Mouse (Mus musculus): ENCODE measurements around the gene Gm26897. TPM values are rescaled to one million over a fixed set of nuclear protein-coding genes. Genes with fewer than 3 reads are reported as not detected.

Gm26897 gene
- polyA plus RNA-seq (2015; fragmentation: Nextera tagmentation; extraction: Ambion mirVana): not detected in 2 replicates

- H3K9me3 ChIP-seq (replicated peaks): no peaks in the 10 kb centered on the region
- H3K4me2 ChIP-seq: no peak within 1 kb of the TSS
- H3K9ac ChIP-seq: no peak within 1 kb of the TSS
- no peak within 1 kb of the TSS for H3K4me3 ChIP-seq (replicated peaks)
- no peaks in the 10 kb centered on the region for H3K4me1 ChIP-seq (replicated peaks)
- no peaks in the 10 kb centered on the region for H3K27me3 ChIP-seq
- no peak within 1 kb of the TSS for H3K27ac ChIP-seq (replicated peaks)
- no peaks in the 10 kb centered on the region for H3K36me3 ChIP-seq (replicated peaks)
- 63% methylated on average over 12 of the region's 12 CpGs for WGBS (ENCODE audit: insufficient replicate concordance)
- ATAC-seq (ENCODE audit: insufficient read depth): no peak
These were observed at the start of gene Gm26897 for GRCm38 (mm10) chr5:111733851-111734250. Gene Gm26897, plus strand, starts transcription at chr5:111733924.

DNA sequence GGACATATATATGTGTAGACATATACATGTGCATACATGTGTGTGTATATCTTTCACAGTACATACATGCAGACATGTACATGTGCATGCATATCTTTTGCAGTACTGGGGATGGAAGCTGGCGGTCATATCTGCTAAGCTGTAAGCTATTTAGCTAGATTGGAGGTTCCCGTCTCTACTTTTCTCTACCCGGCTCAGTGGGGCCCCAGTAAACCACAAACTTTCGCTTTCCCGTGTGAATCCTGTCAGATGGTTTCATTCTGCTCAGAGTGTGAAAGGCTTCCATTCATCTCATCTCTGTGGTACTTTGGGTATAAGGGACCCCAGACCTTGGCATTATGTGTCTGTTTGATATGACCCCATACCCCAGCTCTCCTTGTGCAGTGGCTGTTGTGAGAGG is 46.4 kb upstream of the Gm26897 start:
- H3K4me1 ChIP-seq (replicated peaks): no peaks in the 10 kb centered on the region
- H3K27me3 ChIP-seq: no peaks in the 10 kb centered on the region
- H3K9me3 ChIP-seq (replicated peaks): no peaks in the 10 kb centered on the region
- ATAC-seq (ENCODE audit: insufficient read depth): no peak
- no peaks in the 10 kb centered on the region for H3K36me3 ChIP-seq (replicated peaks)
- H3K9ac ChIP-seq: no peak overlapping the region
- H3K4me2 ChIP-seq: no peak overlapping the region
- H3K27ac ChIP-seq (replicated peaks): no peak overlapping the region
- no peak overlapping the region for H3K4me3 ChIP-seq (replicated peaks)
- WGBS (ENCODE audit: insufficient replicate concordance): 29% methylated on average over 5 of the region's 5 CpGs

DNA sequence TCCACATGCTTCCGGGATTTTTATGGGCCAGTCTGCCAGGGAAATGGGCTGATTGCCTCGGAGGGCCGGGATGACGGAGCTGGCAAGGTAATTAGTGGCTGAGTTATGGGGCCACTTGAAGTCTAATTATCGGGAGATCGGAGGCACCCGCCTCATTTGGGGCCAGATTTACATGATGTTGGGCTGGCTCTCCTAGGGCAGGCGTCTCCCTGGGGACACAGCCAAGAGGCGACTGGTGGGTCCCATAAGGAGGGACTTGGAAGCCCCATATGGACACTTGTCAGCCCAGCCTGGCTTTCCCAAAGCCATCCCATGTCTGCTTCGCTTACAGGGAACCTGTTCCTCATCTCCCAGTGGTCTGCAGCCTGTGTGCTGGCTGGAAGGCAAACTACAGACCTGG is 45.1 kb upstream of the Gm26897 start:
- Histone ChIP-seq H3K4me3 (replicated peaks) (no peak overlapping the region), H3K27ac (replicated peaks) (no peak overlapping the region), H3K27me3 (no peaks in the 10 kb centered on the region), H3K4me2 (no peak overlapping the region), H3K4me1 (replicated peaks) (no peaks in the 10 kb centered on the region), H3K36me3 (replicated peaks) (no peaks in the 10 kb centered on the region), H3K9ac (no peak overlapping the region), H3K9me3 (replicated peaks) (no peaks in the 10 kb centered on the region)
- ATAC-seq (ENCODE audit: insufficient read depth): no peak
- WGBS (ENCODE audit: insufficient replicate concordance): 57% methylated on average over 10 of the region's 10 CpGs

DNA sequence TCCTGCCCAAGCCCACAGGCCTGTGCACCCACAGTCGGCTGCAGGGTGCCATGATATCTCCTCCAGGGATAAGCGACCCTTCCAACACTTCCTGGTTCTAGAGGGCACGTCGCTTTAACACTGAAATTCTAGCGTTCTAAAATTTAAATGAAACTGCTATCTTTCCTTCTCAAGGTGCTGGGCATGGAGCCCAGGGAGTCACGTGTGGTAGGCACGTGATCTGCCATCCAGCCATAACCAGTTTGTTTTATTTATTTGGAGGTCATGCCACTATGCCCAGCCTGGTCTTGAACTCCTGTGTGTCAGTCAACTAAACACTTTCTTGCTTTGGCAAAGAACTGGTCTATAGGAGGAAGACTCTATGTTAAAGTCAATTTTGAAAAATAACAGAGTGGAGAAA is 35.7 kb upstream of the Gm26897 start:
- H3K36me3 ChIP-seq (replicated peaks): no peaks in the 10 kb centered on the region
- H3K27ac ChIP-seq (replicated peaks): no peak overlapping the region
- ATAC-seq (ENCODE audit: insufficient read depth): no peak
- H3K4me3 ChIP-seq (replicated peaks): no peak overlapping the region
- H3K9ac ChIP-seq: no peak overlapping the region
- H3K9me3 ChIP-seq (replicated peaks): no peaks in the 10 kb centered on the region
- peaks cover 13% of the 10 kb centered on the region for H3K27me3 ChIP-seq
- 53% methylated on average over 7 of the region's 7 CpGs for WGBS (ENCODE audit: insufficient replicate concordance)
- H3K4me1 ChIP-seq (replicated peaks): 0 out of 2 replicates have a peak, but pooled peaks cover 3% of the 10 kb centered on the region
- no peak overlapping the region for H3K4me2 ChIP-seq

GRCm38 (mm10) chr5:111699711-111700303 is 33.9 kb upstream of the Gm26897 start:
- Histone ChIP-seq H3K36me3 (replicated peaks) (no peaks in the 10 kb centered on the region), H3K4me3 (replicated peaks) (no peak overlapping the region), H3K27ac (replicated peaks) (no peak overlapping the region), H3K4me1 (replicated peaks) (0 out of 2 replicates have a peak, but pooled peaks cover 3% of the 10 kb centered on the region), H3K4me2 (no peak overlapping the region), H3K9me3 (replicated peaks) (no peaks in the 10 kb centered on the region), H3K9ac (no peak overlapping the region), H3K27me3 (peaks cover 13% of the 10 kb centered on the region)
- 65% methylated on average over 23 of the region's 23 CpGs for WGBS (ENCODE audit: insufficient replicate concordance)
- ATAC-seq (ENCODE audit: insufficient read depth): no peak

DNA sequence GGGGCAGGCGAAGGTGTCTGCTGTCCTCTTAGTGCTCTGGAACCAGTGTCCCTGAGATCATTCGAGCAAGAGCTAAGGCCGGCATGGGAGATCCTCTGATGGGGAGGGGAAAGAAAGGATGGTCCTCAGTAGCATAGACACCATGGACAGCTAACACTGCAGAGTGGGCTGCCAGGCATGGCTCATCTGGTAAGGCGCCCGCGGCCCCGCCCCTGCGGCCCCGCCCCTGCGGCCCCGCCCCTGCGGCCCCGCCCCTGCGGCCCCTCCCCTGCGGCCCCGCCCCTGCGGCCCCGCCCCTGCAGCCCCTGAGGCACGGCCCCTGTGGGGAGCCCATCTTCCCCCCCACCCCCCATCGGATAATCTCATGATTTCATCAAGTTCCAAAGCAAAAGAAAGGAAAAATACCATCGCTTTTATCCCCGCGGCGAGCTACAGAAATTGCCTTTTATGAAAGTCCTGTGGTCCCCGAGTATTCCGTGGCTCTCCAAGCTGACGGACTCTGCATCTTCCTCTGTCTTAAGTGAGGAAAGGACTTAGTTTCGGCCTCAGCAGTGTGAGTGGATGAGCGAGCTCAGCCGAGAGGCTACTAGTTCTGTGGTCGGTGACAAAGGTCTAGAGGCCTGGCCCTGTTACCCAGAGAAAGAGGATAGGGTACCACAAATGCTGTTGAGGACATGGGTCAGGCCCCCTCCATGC is 31.9 kb upstream of the Gm26897 start:
- no peaks in the 10 kb centered on the region for H3K36me3 ChIP-seq (replicated peaks)
- WGBS (ENCODE audit: insufficient replicate concordance): 9% methylated on average over 29 of the region's 31 CpGs
- H3K9me3 ChIP-seq (replicated peaks): no peaks in the 10 kb centered on the region
- 0 out of 2 replicates have a peak, but pooled peaks cover 3% of the 10 kb centered on the region for H3K4me1 ChIP-seq (replicated peaks)
- no peak for ATAC-seq (ENCODE audit: insufficient read depth)
- peaks cover 13% of the 10 kb centered on the region for H3K27me3 ChIP-seq
- no peak overlapping the region for H3K4me3 ChIP-seq (replicated peaks)
- no peak overlapping the region for H3K27ac ChIP-seq (replicated peaks)
- H3K9ac ChIP-seq: no peak overlapping the region
- H3K4me2 ChIP-seq: 0 out of 2 replicates have a peak overlapping the region, but pooled peaks have one; percentile 15

- no peak overlapping the region for H3K9ac ChIP-seq
These were observed 30.1 kb upstream of the Gm26897 start for GRCm38 (mm10) chr5:111703586-111703985.

DNA sequence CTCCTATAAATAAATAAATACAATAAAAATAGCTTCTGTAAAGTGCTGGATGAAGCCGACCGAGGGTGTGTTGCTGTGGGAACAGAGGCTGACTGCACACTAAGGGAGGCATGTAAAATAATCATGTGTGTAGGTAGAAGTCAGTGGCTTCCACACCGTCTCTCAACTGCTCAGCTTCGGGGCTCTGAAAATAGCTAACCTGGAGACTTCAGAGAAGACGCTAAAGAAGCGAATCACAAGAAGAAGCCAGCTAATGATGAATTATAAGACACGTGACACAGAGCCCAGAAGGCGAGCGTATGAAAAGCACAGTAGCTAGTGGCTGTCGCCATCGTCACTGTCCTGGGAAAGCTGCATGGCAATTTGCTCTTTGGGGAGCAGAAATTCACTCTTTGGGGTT is 29.4 kb upstream of the Gm26897 start:
- Histone ChIP-seq H3K9me3 (replicated peaks) (no peaks in the 10 kb centered on the region), H3K4me3 (replicated peaks) (no peak overlapping the region), H3K4me1 (replicated peaks) (0 out of 2 replicates have a peak, but pooled peaks cover 3% of the 10 kb centered on the region), H3K9ac (no peak overlapping the region), H3K27ac (replicated peaks) (no peak overlapping the region), H3K4me2 (no peak overlapping the region), H3K27me3 (peaks cover 13% of the 10 kb centered on the region), H3K36me3 (replicated peaks) (no peaks in the 10 kb centered on the region)
- ATAC-seq (ENCODE audit: insufficient read depth): no peak
- 61% methylated on average over 11 of the region's 11 CpGs for WGBS (ENCODE audit: insufficient replicate concordance)

More at GRCm38 (mm10) chr5:111703586-111703985, 30.1 kb upstream of the Gm26897 start:
- no peak overlapping the region for H3K27ac ChIP-seq (replicated peaks)
- no peak overlapping the region for H3K4me2 ChIP-seq
- no peaks in the 10 kb centered on the region for H3K9me3 ChIP-seq (replicated peaks)
- H3K27me3 ChIP-seq: peaks cover 13% of the 10 kb centered on the region
- 0 out of 2 replicates have a peak, but pooled peaks cover 3% of the 10 kb centered on the region for H3K4me1 ChIP-seq (replicated peaks)
- H3K36me3 ChIP-seq (replicated peaks): no peaks in the 10 kb centered on the region
- 74% methylated on average over 7 of the region's 7 CpGs for WGBS (ENCODE audit: insufficient replicate concordance)
- no peak overlapping the region for H3K4me3 ChIP-seq (replicated peaks)
- ATAC-seq (ENCODE audit: insufficient read depth): no peak

DNA sequence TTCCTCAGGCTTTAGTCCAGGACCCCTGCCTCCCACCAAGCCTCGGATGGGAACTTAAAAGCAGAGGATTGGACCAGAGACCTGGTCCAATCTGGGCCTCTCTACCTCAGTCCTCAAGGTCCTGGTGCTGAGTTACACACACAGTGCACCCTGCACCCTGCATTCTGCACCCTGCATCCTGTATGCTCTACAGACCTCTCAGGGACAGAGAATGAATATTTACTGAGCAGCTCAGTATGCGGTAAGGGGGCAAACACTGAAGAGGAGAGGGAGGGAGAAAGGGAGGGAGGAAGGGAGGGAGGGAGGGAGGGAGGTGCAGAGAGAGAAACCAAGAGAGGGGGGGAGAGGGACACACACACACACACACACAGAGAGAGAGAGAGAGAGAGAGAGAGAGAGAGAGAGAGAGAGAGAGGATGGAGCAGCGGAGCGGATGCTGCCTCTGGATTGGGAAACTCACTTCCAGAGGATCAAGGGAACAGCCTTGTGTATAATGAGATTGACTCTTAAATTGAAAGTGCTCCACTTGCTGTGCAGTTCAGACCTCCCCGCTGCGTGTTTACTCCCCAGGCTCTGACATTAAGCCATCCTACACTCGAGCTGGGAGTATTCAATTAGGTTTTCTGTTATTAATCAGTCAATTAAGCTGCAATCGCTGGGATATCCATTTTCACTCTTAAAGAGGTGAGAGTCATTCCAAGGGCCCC is 24.4 kb upstream of the Gm26897 start:
- H3K4me3 ChIP-seq (replicated peaks): no peak overlapping the region
- ATAC-seq (ENCODE audit: insufficient read depth): no peak
- WGBS (ENCODE audit: insufficient replicate concordance): 50% methylated on average over 8 of the region's 8 CpGs
- H3K4me2 ChIP-seq: no peak overlapping the region
- H3K9ac ChIP-seq: no peak overlapping the region
- no peaks in the 10 kb centered on the region for H3K9me3 ChIP-seq (replicated peaks)
- no peaks in the 10 kb centered on the region for H3K36me3 ChIP-seq (replicated peaks)
- no peak overlapping the region for H3K27ac ChIP-seq (replicated peaks)
- H3K4me1 ChIP-seq (replicated peaks): no peaks in the 10 kb centered on the region
- H3K27me3 ChIP-seq: no peaks in the 10 kb centered on the region

GRCm38 (mm10) chr5:111719018-111719417 is 14.7 kb upstream of the Gm26897 start:
- no peaks in the 10 kb centered on the region for H3K27me3 ChIP-seq
- no peak overlapping the region for H3K4me2 ChIP-seq
- H3K9me3 ChIP-seq (replicated peaks): no peaks in the 10 kb centered on the region
- no peaks in the 10 kb centered on the region for H3K36me3 ChIP-seq (replicated peaks)
- ATAC-seq (ENCODE audit: insufficient read depth): no peak
- H3K9ac ChIP-seq: no peak overlapping the region
- WGBS (ENCODE audit: insufficient replicate concordance): 47% methylated on average over 3 of the region's 3 CpGs
- H3K4me3 ChIP-seq (replicated peaks): no peak overlapping the region
- H3K27ac ChIP-seq (replicated peaks): no peak overlapping the region
- no peaks in the 10 kb centered on the region for H3K4me1 ChIP-seq (replicated peaks)

DNA sequence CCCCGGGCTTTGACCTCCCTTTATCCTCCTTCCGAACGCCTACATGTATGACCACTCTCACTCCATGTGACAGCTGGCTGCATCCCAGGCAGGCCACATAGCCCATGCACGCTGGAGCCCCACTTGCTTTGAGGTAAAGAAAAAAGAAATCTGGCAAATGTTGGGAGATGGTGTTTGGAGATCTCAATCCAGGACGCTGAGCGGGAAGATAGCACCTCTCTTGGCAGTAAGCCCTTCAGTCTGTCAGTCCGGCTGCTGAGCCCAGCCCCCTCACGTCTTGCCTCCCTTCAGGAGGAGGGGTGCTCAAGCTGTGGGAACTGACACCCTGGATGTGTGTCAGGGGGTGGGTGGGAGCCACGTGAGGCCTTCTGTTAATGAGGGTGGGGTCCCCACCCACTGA is 13.0 kb upstream of the Gm26897 start:
- no peaks in the 10 kb centered on the region for H3K9me3 ChIP-seq (replicated peaks)
- no peaks in the 10 kb centered on the region; the same call in 1 of the 2 replicates for H3K27me3 ChIP-seq
- no peak overlapping the region for H3K27ac ChIP-seq (replicated peaks)
- no peak for ATAC-seq (ENCODE audit: insufficient read depth)
- H3K9ac ChIP-seq: no peak overlapping the region
- no peaks in the 10 kb centered on the region for H3K4me1 ChIP-seq (replicated peaks)
- no peak overlapping the region for H3K4me2 ChIP-seq
- no peaks in the 10 kb centered on the region for H3K36me3 ChIP-seq (replicated peaks)
- no peak overlapping the region for H3K4me3 ChIP-seq (replicated peaks)
- 47% methylated on average over 9 of the region's 9 CpGs for WGBS (ENCODE audit: insufficient replicate concordance)

Data from liver, embryonic 15.5 days (tissue).